Mouse (Mus musculus) liver, embryonic 14.5 days (tissue): ENCODE measurements around the gene Gpr179.

Experiments used
- CTCF ChIP-seq: IDR thresholded peaks from 2 replicates; pipeline ENCODE4 v1.5.1; 2016; ENCODE audit warnings: antibody characterized with exemption, low read depth, control low read depth
- EP300 ChIP-seq: IDR thresholded peaks from 2 replicates; pipeline ENCODE4 v1.6.1; 2016; ENCODE audit warnings: antibody characterized with exemption, low read depth

DNA sequence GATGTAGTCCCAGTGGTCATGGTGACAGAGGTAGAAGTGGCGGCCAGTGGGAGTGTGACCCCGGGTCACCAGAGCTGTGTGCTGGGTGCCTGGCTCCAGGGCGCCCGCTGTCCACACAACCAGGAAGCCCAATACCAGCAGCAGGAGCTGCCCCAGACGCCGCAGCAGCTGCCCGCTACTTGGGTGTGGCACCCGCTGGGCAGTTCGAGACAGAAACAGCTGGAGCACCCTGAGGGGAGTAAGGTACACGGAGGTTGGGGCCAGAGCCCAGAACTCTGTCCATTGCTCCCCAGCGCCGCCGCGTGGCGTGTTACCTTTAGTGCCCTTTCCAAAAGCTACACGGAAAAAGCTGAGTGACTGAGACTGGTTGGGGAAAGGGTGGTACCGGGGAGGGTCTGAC, 8.3 kb downstream of the Gpr179 start:
- peak; percentile 63 for TF ChIP-seq CTCF
- TF ChIP-seq EP300, result no peak
